Mouse (Mus musculus) layer of hippocampus, adult 9-11 months (tissue): ENCODE results near the gene Sec62.

ENCODE experiments used
- DNase-seq: peaks from one replicate; pipeline ENCODE4 v3.0.0; 2022

The Sec62 gene

GRCm38 (mm10) chr3:30792737-30793402 is at the start of gene Sec62:
Gene Sec62, plus strand, starts transcription at chr3:30792875.
- DNase-seq: peak; percentile 92

GRCm38 (mm10) chr3:30742891-30743290 is 49.8 kb upstream of the Sec62 start:
- no peak for DNase-seq

GRCm38 (mm10) chr3:30746006-30746405 is 46.7 kb upstream of the Sec62 start, which contains the start of gene Samd7:
Gene Samd7, plus strand, starts transcription at chr3:30746293.
- DNase-seq: no peak

GRCm38 (mm10) chr3:30748316-30748715 is 44.4 kb upstream of the Sec62 start:
- no peak for DNase-seq

- no peak for DNase-seq
Measured at GRCm38 (mm10) chr3:30754696-30755095, 38.0 kb upstream of the Sec62 start.

GRCm38 (mm10) chr3:30764877-30765276 is 27.8 kb upstream of the Sec62 start:
- no peak for DNase-seq

- no peak for DNase-seq
Measured at GRCm38 (mm10) chr3:30765311-30766027, 27.2 kb upstream of the Sec62 start.

- no peak for DNase-seq
Measured at GRCm38 (mm10) chr3:30766177-30766576, 26.5 kb upstream of the Sec62 start.

- peak; percentile 30 for DNase-seq
Measured at GRCm38 (mm10) chr3:30767271-30767670, 25.4 kb upstream of the Sec62 start.

- no peak for DNase-seq
Measured at GRCm38 (mm10) chr3:30769755-30770515, 22.7 kb upstream of the Sec62 start.

- no peak for DNase-seq
Measured at GRCm38 (mm10) chr3:30771560-30771959, 21.1 kb upstream of the Sec62 start.

- DNase-seq: no peak
Measured at GRCm38 (mm10) chr3:30772631-30773030, 20.0 kb upstream of the Sec62 start.

GRCm38 (mm10) chr3:30774677-30775076 is 18.0 kb upstream of the Sec62 start:
- DNase-seq: no peak

GRCm38 (mm10) chr3:30777984-30778383 is 14.7 kb upstream of the Sec62 start:
- no peak for DNase-seq

GRCm38 (mm10) chr3:30788531-30788930 is 4.1 kb upstream of the Sec62 start:
- DNase-seq: no peak

GRCm38 (mm10) chr3:30793403-30794221 is 937 bp downstream of the Sec62 start:
- peak; percentile 22 for DNase-seq

- DNase-seq: no peak
Measured at GRCm38 (mm10) chr3:30802171-30802570, 9.5 kb downstream of the Sec62 start.

GRCm38 (mm10) chr3:30812881-30813280 is 20.2 kb downstream of the Sec62 start:
- no peak for DNase-seq

GRCm38 (mm10) chr3:30818630-30819125 is 26.0 kb downstream of the Sec62 start:
- peak; percentile 53 for DNase-seq

- DNase-seq: no peak
Measured at GRCm38 (mm10) chr3:30822163-30822562, 29.5 kb downstream of the Sec62 start.

GRCm38 (mm10) chr3:30826069-30826468 is 33.4 kb downstream of the Sec62 start:
- DNase-seq: no peak

- no peak for DNase-seq
Measured at GRCm38 (mm10) chr3:30831848-30832606, 39.4 kb downstream of the Sec62 start.
